Comparison of ENCODE assay signal across 8 mouse cellular contexts in the genomic region with DNA sequence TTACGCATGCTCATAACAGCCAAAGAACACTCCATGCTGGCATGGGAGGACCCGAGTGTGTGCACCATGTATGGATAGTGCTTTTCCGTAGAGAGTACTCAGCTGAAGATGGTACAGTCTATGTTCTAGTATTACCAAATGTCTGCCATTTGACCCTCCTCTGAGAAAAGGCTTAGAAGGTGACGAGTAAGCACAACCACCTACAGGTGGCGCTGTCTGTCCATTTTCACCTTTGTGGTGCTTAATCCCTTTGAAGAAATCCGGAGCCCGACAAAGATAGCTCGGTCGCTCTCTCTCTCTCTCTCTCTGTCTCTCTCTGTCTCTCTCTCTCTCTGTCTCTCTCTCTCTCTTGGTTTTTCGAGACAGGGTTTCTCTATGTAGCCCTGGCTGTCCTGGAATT. TPM values are rescaled to one million over a fixed set of nuclear protein-coding genes. Genes with fewer than 3 reads are reported as not detected.
DNase-seq lines count a peak whose midpoint lies in the region; ATAC-seq and TF ChIP-seq lines count a peak whose summit lies in the region.

No protein-coding gene starts in this region.

- H3K4me3 ChIP-seq in intestine, postnatal 0 days (ENCODE audit: low read depth, low read length), result no peak overlapping the region
- no peak overlapping the region for H3K4me3 ChIP-seq in intestine, embryonic 15.5 days (replicated peaks)
- H3K4me3 ChIP-seq in midbrain, postnatal 0 days (ENCODE audit: low read depth, low read length), result no peak overlapping the region

- WGBS in intestine, postnatal 0 days, result 37% methylated on average over 10 of the region's 10 CpGs
- 41% methylated on average over 10 of the region's 10 CpGs for WGBS in intestine, embryonic 15.5 days
- WGBS in midbrain, postnatal 0 days, result 42% methylated on average over 10 of the region's 10 CpGs

- H3K27ac ChIP-seq in intestine, postnatal 0 days (ENCODE audit: low read depth, low read length), result no peak overlapping the region
- no peak overlapping the region for H3K27ac ChIP-seq in intestine, embryonic 15.5 days
- no peak overlapping the region for H3K27ac ChIP-seq in midbrain, postnatal 0 days (ENCODE audit: low read depth, low read length)

- H3K27me3 ChIP-seq in intestine, postnatal 0 days (replicated peaks; ENCODE audit: control insufficient read depth, insufficient read depth, low read length), result no peaks in the 10 kb centered on the region
- H3K27me3 ChIP-seq in intestine, embryonic 15.5 days (replicated peaks), result no peaks in the 10 kb centered on the region
- H3K27me3 ChIP-seq in midbrain, postnatal 0 days (ENCODE audit: insufficient read depth, low read length), result no peaks in the 10 kb centered on the region

- ATAC-seq in intestine, postnatal 0 days, result no peak
- ATAC-seq in intestine, embryonic 15.5 days, result no peak
- peak; percentile 40 for ATAC-seq in CD4-positive, CD25-positive, alpha-beta regulatory T cell, adult 4 months
- peak; percentile 20 for ATAC-seq in activated CD4-positive, CD25-positive, alpha-beta regulatory T cell, adult 4 months
- ATAC-seq in midbrain, postnatal 0 days (ENCODE audit: low FRiP score), result no peak; the same call in 1 of the 2 replicates
- no peak for ATAC-seq in inflammation-experienced regulatory T-cells, adult 6 months

- DNase-seq in embryo, embryonic 10 days (ENCODE audit: low spot score), result peak; percentile 85
- peak; percentile 83 to 84 for DNase-seq in kidney, postnatal 25 days
- peak; percentile 78 for DNase-seq in midbrain, postnatal 0 days (ENCODE audit: low spot score)

- peak; percentile 81 for TF ChIP-seq CTCF in intestine, postnatal 0 days (IDR thresholded peaks at IDR 0.05; ENCODE audit: low read depth)
- TF ChIP-seq CTCF in midbrain, postnatal 0 days (IDR thresholded peaks at IDR 0.05), result peak; percentile 72

- no peak overlapping the region for H3K4me2 ChIP-seq in intestine, postnatal 0 days (replicated peaks; ENCODE audit: low read depth)
- no peak overlapping the region for H3K4me2 ChIP-seq in intestine, embryonic 15.5 days (replicated peaks)
- H3K4me2 ChIP-seq in midbrain, postnatal 0 days (ENCODE audit: low read depth, low read length, poor library complexity, severe bottlenecking), result no peak overlapping the region

- H3K4me1 ChIP-seq in intestine, postnatal 0 days (replicated peaks; ENCODE audit: control insufficient read depth, insufficient read depth, low read length), result peaks cover 3% of the 10 kb centered on the region; the same call in 1 of the 2 replicates
- no peaks in the 10 kb centered on the region for H3K4me1 ChIP-seq in intestine, embryonic 15.5 days (replicated peaks)
- no peaks in the 10 kb centered on the region for H3K4me1 ChIP-seq in midbrain, postnatal 0 days (ENCODE audit: insufficient read depth, low read length)

- no peaks in the 10 kb centered on the region for H3K36me3 ChIP-seq in intestine, postnatal 0 days (ENCODE audit: control insufficient read depth, insufficient read depth)
- H3K36me3 ChIP-seq in intestine, embryonic 15.5 days, result no peaks in the 10 kb centered on the region
- H3K36me3 ChIP-seq in midbrain, postnatal 0 days (ENCODE audit: insufficient read depth, low read length), result no peaks in the 10 kb centered on the region

- H3K9me3 ChIP-seq in intestine, postnatal 0 days (ENCODE audit: control insufficient read depth), result no peaks in the 10 kb centered on the region
- no peaks in the 10 kb centered on the region for H3K9me3 ChIP-seq in intestine, embryonic 15.5 days
- H3K9me3 ChIP-seq in midbrain, postnatal 0 days (ENCODE audit: low read length), result no peaks in the 10 kb centered on the region

- no peak overlapping the region for H3K9ac ChIP-seq in intestine, postnatal 0 days (ENCODE audit: low read depth, low read length)
- H3K9ac ChIP-seq in intestine, embryonic 15.5 days, result no peak overlapping the region
- H3K9ac ChIP-seq in midbrain, postnatal 0 days (replicated peaks; ENCODE audit: low read length, poor library complexity, severe bottlenecking), result no peak overlapping the region

RNA-seq across cellular contexts. Expression of a gene that starts 10.8 kb away (rescaled TPM):
- polyA plus RNA-seq in intestine, postnatal 0 days (2015; fragmentation: Nextera tagmentation; extraction: Ambion mirVana), result 10.6 and 11.5 TPM in 2 replicates
- 31.2 and 32.9 TPM in 2 replicates for polyA plus RNA-seq in intestine, embryonic 15.5 days (2015; fragmentation: Nextera tagmentation; extraction: Ambion mirVana)
- 10 to 100 TPM; 52.3 to 82.7 TPM for polyA plus RNA-seq in CD4-positive, CD25-positive, alpha-beta regulatory T cell, adult 4 months (2017; shearing (Covaris generic))
- 10 to 100 TPM; 31.4 to 33.0 TPM for polyA plus RNA-seq in activated CD4-positive, CD25-positive, alpha-beta regulatory T cell, adult 4 months (2017; shearing (Covaris generic))
- total RNA-seq in midbrain, postnatal 0 days (2014; rRNA removed), result 80.9 and 86.0 TPM in 2 replicates
- polyA plus RNA-seq in midbrain, postnatal 0 days (2015; fragmentation: Nextera tagmentation; extraction: Ambion mirVana), result 53.0 and 55.0 TPM in 2 replicates
- 10 to 100 TPM; 24.6 to 58.8 (median 54.5) TPM for polyA plus RNA-seq in inflammation-experienced regulatory T-cells, adult 6 months (2017; shearing (Covaris generic))

RNA-seq across cellular contexts. Expression of a gene that starts 33.2 kb away (rescaled TPM):
- 44.7 and 49.0 TPM in 2 replicates for polyA plus RNA-seq in intestine, postnatal 0 days (2015; fragmentation: Nextera tagmentation; extraction: Ambion mirVana)
- 29.8 and 29.9 TPM in 2 replicates for polyA plus RNA-seq in intestine, embryonic 15.5 days (2015; fragmentation: Nextera tagmentation; extraction: Ambion mirVana)
- 10 to 100 TPM; 31.4 to 39.1 TPM for polyA plus RNA-seq in CD4-positive, CD25-positive, alpha-beta regulatory T cell, adult 4 months (2017; shearing (Covaris generic))
- polyA plus RNA-seq in activated CD4-positive, CD25-positive, alpha-beta regulatory T cell, adult 4 months (2017; shearing (Covaris generic)), result 10 to 100 TPM; 22.8 TPM
- total RNA-seq in midbrain, postnatal 0 days (2014; rRNA removed), result 29.5 and 34.4 TPM in 2 replicates
- 17.0 and 23.6 TPM in 2 replicates for polyA plus RNA-seq in midbrain, postnatal 0 days (2015; fragmentation: Nextera tagmentation; extraction: Ambion mirVana)
- 10 to 100 TPM; 20.5 to 30.5 (median 26.7) TPM for polyA plus RNA-seq in inflammation-experienced regulatory T-cells, adult 6 months (2017; shearing (Covaris generic))

RNA-seq across cellular contexts. Expression of a gene that starts 36.1 kb away (rescaled TPM):
- 0.77 and 1.0 TPM in 2 replicates for polyA plus RNA-seq in intestine, postnatal 0 days (2015; fragmentation: Nextera tagmentation; extraction: Ambion mirVana)
- 0.13 and 0.19 TPM in 2 replicates for polyA plus RNA-seq in intestine, embryonic 15.5 days (2015; fragmentation: Nextera tagmentation; extraction: Ambion mirVana)
- polyA plus RNA-seq in CD4-positive, CD25-positive, alpha-beta regulatory T cell, adult 4 months (2017; shearing (Covaris generic)), result not detected
- polyA plus RNA-seq in activated CD4-positive, CD25-positive, alpha-beta regulatory T cell, adult 4 months (2017; shearing (Covaris generic)), result under 1 TPM in 1 of 2 experiments, not detected in 1; 0.33 TPM
- not detected in 2 replicates for total RNA-seq in midbrain, postnatal 0 days (2014; rRNA removed)
- polyA plus RNA-seq in midbrain, postnatal 0 days (2015; fragmentation: Nextera tagmentation; extraction: Ambion mirVana), result 0.15 and 0.17 TPM in 2 replicates
- polyA plus RNA-seq in inflammation-experienced regulatory T-cells, adult 6 months (2017; shearing (Covaris generic)), result under 1 TPM in 2 of 3 experiments, not detected in 1; 0.26 to 0.49 TPM

RNA-seq across cellular contexts. Expression of a gene that starts 37.2 kb away (rescaled TPM):
- 3.1 and 3.3 TPM in 2 replicates for polyA plus RNA-seq in intestine, postnatal 0 days (2015; fragmentation: Nextera tagmentation; extraction: Ambion mirVana)
- polyA plus RNA-seq in intestine, embryonic 15.5 days (2015; fragmentation: Nextera tagmentation; extraction: Ambion mirVana), result 7.7 and 8.7 TPM in 2 replicates
- 1 to 10 TPM; 1.8 to 2.5 TPM for polyA plus RNA-seq in CD4-positive, CD25-positive, alpha-beta regulatory T cell, adult 4 months (2017; shearing (Covaris generic))
- 1 to 10 TPM; 1.2 to 1.8 TPM for polyA plus RNA-seq in activated CD4-positive, CD25-positive, alpha-beta regulatory T cell, adult 4 months (2017; shearing (Covaris generic))
- 61.5 and 66.3 TPM in 2 replicates for total RNA-seq in midbrain, postnatal 0 days (2014; rRNA removed)
- polyA plus RNA-seq in midbrain, postnatal 0 days (2015; fragmentation: Nextera tagmentation; extraction: Ambion mirVana), result 35.8 and 37.0 TPM in 2 replicates
- polyA plus RNA-seq in inflammation-experienced regulatory T-cells, adult 6 months (2017; shearing (Covaris generic)), result 1 to 10 TPM in 2 of 3 experiments, under 1 TPM in 1; 0.91 to 1.8 (median 1.5) TPM

Comparison
In these comparisons a context has a peak if more than half of its experiments do, and no peak if none do; other contexts are left out.
1. ATAC-seq: peak in CD4-positive, CD25-positive, alpha-beta regulatory T cell, adult 4 months (single experiment) and activated CD4-positive, CD25-positive, alpha-beta regulatory T cell, adult 4 months (single experiment); none in intestine, postnatal 0 days (single experiment), intestine, embryonic 15.5 days (single experiment), midbrain, postnatal 0 days (single experiment) and inflammation-experienced regulatory T-cells, adult 6 months (single experiment).
2. Peak in every context shown above with its lines, with median percentiles within 50 percentile points of each other: DNase-seq.